Mouse (Mus musculus) forebrain, embryonic 15.5 days (tissue): ENCODE data around the gene Noct. TPM values are rescaled to one million over a fixed set of nuclear protein-coding genes. Genes with fewer than 3 reads are reported as not detected.
A peak's percentile ranks its signal among the peaks of the same experiment; 100 is the strongest.

Experiments
- ATAC-seq: fragments of 200-750 bp; cut with Nextera tagmentation; replicated peaks from 2 replicates; pipeline ENCODE4 v1.8.0; 2017; ENCODE audit warnings: mild to moderate bottlenecking, moderate TSS enrichment, moderate library complexity
- H3K27ac ChIP-seq: fragments of 300-500 bp; sonication (generic); replicated peaks from 2 replicates; pipeline ENCODE4 v1.5.1; 2015; ENCODE audit warnings: mild to moderate bottlenecking, inconsistent platforms
- H3K27me3 ChIP-seq: fragments of 300-500 bp; sonication (generic); 2 replicates; pipeline ENCODE4 v1.6.1; 2015; ENCODE audit warnings: inconsistent platforms
- H3K36me3 ChIP-seq: fragments of 300-500 bp; sonication (generic); 2 replicates; pipeline ENCODE4 v1.6.1; 2015; ENCODE audit warnings: mild to moderate bottlenecking, inconsistent platforms
- H3K4me1 ChIP-seq: fragments of 300-500 bp; sonication (generic); 2 replicates; pipeline ENCODE4 v1.6.1; 2015; ENCODE audit warnings: inconsistent platforms
- H3K4me2 ChIP-seq: fragments of 300-500 bp; sonication (generic); replicated peaks from 2 replicates; pipeline ENCODE4 v1.6.1; 2015; ENCODE audit warnings: mild to moderate bottlenecking, inconsistent platforms
- H3K4me3 ChIP-seq: fragments of 300-500 bp; sonication (generic); 2 replicates; pipeline ENCODE4 v1.5.1; 2015; ENCODE audit warnings: mild to moderate bottlenecking, inconsistent platforms
- H3K9ac ChIP-seq: fragments of 300-500 bp; sonication (generic); replicated peaks from 2 replicates; pipeline ENCODE4 v1.6.1; 2015; ENCODE audit warnings: mild to moderate bottlenecking, inconsistent platforms
- H3K9me3 ChIP-seq: fragments of 300-500 bp; sonication (generic); 2 replicates; pipeline ENCODE4 v1.6.1; 2016; ENCODE audit warnings: inconsistent platforms
- WGBS: fragments of 180-500 bp; shearing (Covaris S2); methylation state at CpG from one replicate; pipeline ENCODE4 v1.1.7; 2015; ENCODE audit warnings: mixed read lengths; 5-methylcytosine and 5-hydroxymethylcytosine counted together
- microRNA-seq: library from miRNA; unstranded; fragments of <30 nt; microRNA quantifications from one replicate; pipeline ENCODE4, GENCODE M21; 2016
- polyA plus RNA-seq: library from polyadenylated mRNA; unstranded; fragments of >200 nt; fragmentation: Nextera tagmentation; extraction: Ambion mirVana; gene quantifications from 2 replicates; pipeline ENCODE4 v1.2.1, GENCODE M21; 2015

Noct gene
- polyA plus RNA-seq, 1 experiment from 2014 or later: 24.5 TPM

DNA sequence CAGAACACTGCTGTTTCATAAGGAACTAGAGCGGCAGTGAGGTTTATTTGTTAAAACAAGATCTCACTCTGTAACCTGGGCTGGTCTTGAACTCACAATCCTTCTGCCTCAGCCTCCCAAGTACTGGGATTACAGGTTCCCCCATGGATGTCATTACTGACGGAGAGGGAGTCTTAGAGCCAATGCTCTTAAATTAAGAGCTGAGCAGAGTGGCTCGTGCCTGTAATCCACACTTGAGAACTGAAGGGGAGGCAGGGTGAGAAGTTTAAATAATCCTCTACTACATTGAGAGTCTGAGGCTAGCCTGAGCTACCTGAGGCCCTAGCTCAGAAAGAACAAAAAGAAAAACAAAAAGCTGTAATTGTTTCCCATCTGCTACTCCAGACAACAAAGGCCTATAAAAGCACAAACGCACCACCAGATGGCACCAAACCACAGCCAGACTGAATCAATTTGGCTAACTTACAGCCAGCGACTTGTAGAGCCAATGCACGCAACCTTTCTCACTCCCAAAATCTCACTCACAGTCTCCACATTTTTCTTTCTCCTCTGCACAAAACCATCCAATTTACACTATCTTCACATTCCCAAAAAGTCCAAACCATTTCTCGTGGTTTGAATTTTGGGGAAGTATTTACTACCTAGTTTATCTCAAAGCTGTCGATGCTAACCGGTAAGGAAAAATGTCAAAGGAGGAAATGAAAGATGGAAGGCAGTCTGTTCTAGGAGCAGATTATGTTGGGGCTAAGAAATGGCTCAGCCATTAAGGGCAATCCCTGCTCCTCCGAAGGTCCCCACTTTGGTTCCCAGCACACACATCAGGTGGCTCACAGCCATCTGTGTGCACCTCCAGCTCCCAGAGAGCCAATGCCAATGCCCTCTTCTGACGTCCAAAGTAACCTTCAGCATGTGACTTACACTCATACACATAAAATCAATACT lies 64.9 kb downstream of the Noct start:
- WGBS: 48% methylated on average over 11 of the region's 11 CpGs

DNA sequence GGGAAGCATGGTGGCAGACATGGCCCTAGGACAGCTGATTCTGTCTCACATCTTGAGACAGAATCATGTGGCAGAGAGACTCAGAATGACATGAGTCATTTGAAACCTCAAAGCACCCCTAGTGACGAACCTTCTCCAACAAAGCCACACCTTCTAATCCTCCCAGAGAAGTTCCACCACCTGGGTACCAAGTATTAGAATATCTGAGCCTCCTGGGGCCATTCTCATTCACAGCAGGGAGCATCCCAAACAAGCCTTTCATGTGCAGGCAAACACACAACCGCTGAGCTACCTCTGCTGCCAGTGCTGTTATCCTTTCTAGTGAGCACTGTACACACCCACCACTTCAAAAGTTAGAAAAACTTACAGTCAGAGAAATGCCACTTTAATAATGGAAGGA lies 70.0 kb downstream of the Noct start:
- no peaks in the 10 kb centered on the region for H3K27me3 ChIP-seq
- peaks cover 7% of the 10 kb centered on the region for H3K4me1 ChIP-seq
- no peaks in the 10 kb centered on the region for H3K9me3 ChIP-seq
- no peak overlapping the region for H3K27ac ChIP-seq
- ATAC-seq: no peak
- peaks cover 3% of the 10 kb centered on the region; the same call in 1 of the 2 replicates for H3K36me3 ChIP-seq
- WGBS: 33% methylated on average over 2 of the region's 2 CpGs
- H3K4me3 ChIP-seq: no peak overlapping the region
- H3K9ac ChIP-seq: no peak overlapping the region
- H3K4me2 ChIP-seq: no peak overlapping the region

More for the DNA sequence above, 64.9 kb downstream of the Noct start:
- Histone ChIP-seq H3K4me2 (no peak overlapping the region), H3K9ac (no peak overlapping the region), H3K27ac (peak overlapping the region; percentile 80), H3K36me3 (no peaks in the 10 kb centered on the region), H3K9me3 (no peaks in the 10 kb centered on the region), H3K4me3 (no peak overlapping the region), H3K4me1 (peaks cover 7% of the 10 kb centered on the region), H3K27me3 (no peaks in the 10 kb centered on the region)
- peak; percentile 80 for ATAC-seq

DNA sequence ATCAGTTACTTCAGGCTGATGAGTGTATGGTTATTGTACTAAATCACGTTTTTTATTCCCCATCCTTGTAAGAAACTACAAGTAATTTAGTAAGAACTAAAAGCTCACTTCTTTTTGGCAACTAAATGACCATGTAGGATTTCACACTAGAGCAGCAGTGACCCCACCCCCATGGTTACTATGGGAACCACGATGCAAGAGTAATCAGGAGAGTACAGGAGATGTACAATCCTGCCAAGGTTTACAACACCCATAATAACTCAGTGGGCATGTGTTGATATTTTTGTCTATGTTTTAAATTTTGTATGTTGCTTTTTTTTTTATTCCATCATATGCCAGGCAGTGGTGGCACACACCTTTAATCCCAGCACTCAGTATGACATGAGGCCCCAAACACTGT lies 71.0 kb downstream of the Noct start:
- Histone ChIP-seq H3K27me3 (no peaks in the 10 kb centered on the region), H3K4me3 (no peak overlapping the region), H3K27ac (no peak overlapping the region), H3K4me2 (no peak overlapping the region), H3K36me3 (peaks cover 3% of the 10 kb centered on the region; the same call in 1 of the 2 replicates), H3K9me3 (no peaks in the 10 kb centered on the region), H3K4me1 (0 out of 2 replicates have a peak, but pooled peaks cover 4% of the 10 kb centered on the region), H3K9ac (no peak overlapping the region)
- ATAC-seq: no peak
- 70% methylated on average over 2 of the region's 2 CpGs for WGBS

DNA sequence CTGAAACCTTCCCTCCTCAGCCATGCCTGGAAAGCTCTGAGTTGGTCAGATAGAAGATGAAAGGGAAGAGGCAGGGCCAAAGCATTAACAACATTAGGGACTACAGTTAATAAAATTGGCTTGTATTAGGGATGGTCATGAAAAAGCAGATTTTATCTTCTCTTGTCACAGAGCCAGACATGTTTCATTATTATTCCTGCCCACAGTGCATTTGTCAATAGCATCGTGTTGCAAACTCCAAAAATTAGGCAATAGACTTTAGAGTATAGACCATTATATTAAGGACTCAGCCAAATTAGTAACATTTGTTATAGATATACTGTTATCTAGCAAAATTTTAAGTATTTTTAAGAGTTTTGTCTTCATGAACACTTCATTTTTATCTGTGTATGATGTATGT lies 72.5 kb downstream of the Noct start:
- Histone ChIP-seq H3K4me2 (no peak overlapping the region), H3K36me3 (peaks cover 3% of the 10 kb centered on the region; the same call in 1 of the 2 replicates), H3K9ac (no peak overlapping the region), H3K27me3 (no peaks in the 10 kb centered on the region), H3K4me3 (no peak overlapping the region), H3K27ac (no peak overlapping the region), H3K9me3 (no peaks in the 10 kb centered on the region), H3K4me1 (0 out of 2 replicates have a peak, but pooled peaks cover 4% of the 10 kb centered on the region)
- no peak for ATAC-seq
- WGBS: 87% methylated on average over 1 of the region's 1 CpGs

Small RNA genes lying within 50 kb of the gene (microRNA-seq; reads per million reads assigned to microRNA genes)
- not detected for gene Gm24282

Other genes starting within 250 kb of the Noct start
- gene Elf2, start 116.2 kb downstream of the Noct start, polyA plus RNA-seq: 53.6 and 54.8 TPM in 2 replicates
- gene Mgarp, start 172.3 kb downstream of the Noct start, polyA plus RNA-seq: 0.50 and 0.60 TPM in 2 replicates
- gene Ndufc1, start 184.5 kb downstream of the Noct start, polyA plus RNA-seq: 732 and 752 TPM in 2 replicates
- gene Naa15, start 190.7 kb downstream of the Noct start, polyA plus RNA-seq: 56.5 and 65.6 TPM in 2 replicates